Mouse (Mus musculus) adrenal gland, postnatal 0 days (tissue): ENCODE results near the gene Hspb1. TPM values are rescaled to one million over a fixed set of nuclear protein-coding genes. Genes with fewer than 3 reads are reported as not detected.

ENCODE experiments used
- polyA plus RNA-seq: library from polyadenylated mRNA; unstranded; fragments of >200 nt; fragmentation: Nextera tagmentation; extraction: Ambion mirVana; gene quantifications from 2 replicates; pipeline ENCODE4 v1.2.1, GENCODE M21; 2015

The Hspb1 gene
- 149 and 244 TPM in 2 replicates for polyA plus RNA-seq

GRCm38 (mm10) chr5:135887675-135888102, at the start of gene Hspb1:
Hspb1 (plus strand) TSS chr5:135887919.

DNA sequence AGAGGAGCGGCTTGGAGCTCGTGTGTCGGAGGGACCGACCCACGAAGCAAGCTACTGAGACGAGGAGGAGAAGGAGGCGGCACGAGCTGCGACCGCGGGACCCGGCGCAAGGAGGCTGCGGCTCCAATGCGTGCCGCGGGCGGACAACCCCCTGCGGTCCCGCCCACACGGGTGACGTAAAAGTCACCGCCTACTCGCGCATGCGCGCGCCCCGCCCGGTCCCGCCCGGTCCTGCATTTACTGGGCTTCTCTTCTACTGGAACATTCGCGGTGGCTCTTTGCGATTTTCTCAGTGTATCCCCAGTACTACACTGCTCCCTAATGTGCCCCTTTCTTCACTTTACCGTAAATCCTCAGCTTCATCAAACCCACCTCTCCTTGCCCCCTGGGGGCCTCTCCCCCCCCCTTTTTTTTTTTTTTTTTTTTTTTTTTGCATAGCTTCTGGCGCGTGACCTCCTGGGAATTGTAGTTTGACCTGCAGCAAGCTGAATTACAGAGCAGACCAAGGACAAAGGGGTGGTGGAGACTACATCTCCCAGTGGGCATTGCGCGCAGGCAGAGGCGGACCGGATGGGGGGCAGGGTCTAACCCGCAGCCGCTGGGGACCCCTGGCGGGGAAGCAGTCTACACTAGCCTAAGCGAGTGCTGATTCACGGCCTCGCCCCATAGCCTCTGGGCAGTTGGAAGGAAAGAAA, 46.9 kb downstream of the Hspb1 start, which contains the start of gene Ywhag:
TSS of gene Ywhag (minus strand) at position 136 of the 695 bp plus-strand sequence.

Other genes with a start within 250 kb of the Hspb1 start
- gene Por, start 217.9 kb upstream of the Hspb1 start, polyA plus RNA-seq: 92.1 and 149 TPM in 2 replicates
- 50.0 and 60.7 TPM in 2 replicates for gene Tmem120a, start 143.5 kb upstream of the Hspb1 start, polyA plus RNA-seq
- gene Styxl1, start 109.5 kb upstream of the Hspb1 start, polyA plus RNA-seq: 2.1 and 2.2 TPM in 2 replicates
- gene Mdh2, start 109.4 kb upstream of the Hspb1 start, polyA plus RNA-seq: 330 and 449 TPM in 2 replicates
- 6.6 and 10.9 TPM in 2 replicates for gene Srrm3, start 81.0 kb upstream of the Hspb1 start, polyA plus RNA-seq
- gene Ywhag, start 46.7 kb downstream of the Hspb1 start, polyA plus RNA-seq: 142 and 161 TPM in 2 replicates
- 3.2 and 7.0 TPM in 2 replicates for gene Ssc4d, start 86.6 kb downstream of the Hspb1 start, polyA plus RNA-seq
- 0.25 and 0.29 TPM in 2 replicates for gene Zp3, start 92.2 kb downstream of the Hspb1 start, polyA plus RNA-seq
- 13.9 and 15.5 TPM in 2 replicates for gene Dtx2, start 106.9 kb downstream of the Hspb1 start, polyA plus RNA-seq
- gene Upk3b, start 150.6 kb downstream of the Hspb1 start, polyA plus RNA-seq: 22.6 and 25.8 TPM in 2 replicates
- 2.3 and 5.8 TPM in 2 replicates for gene Upk3bl, start 166.6 kb downstream of the Hspb1 start, polyA plus RNA-seq
- gene Rasa4, start 196.0 kb downstream of the Hspb1 start, polyA plus RNA-seq: 9.4 and 10.9 TPM in 2 replicates
- gene Polr2j, start 228.7 kb downstream of the Hspb1 start, polyA plus RNA-seq: 195 and 197 TPM in 2 replicates
- gene Lrwd1, start 248.2 kb downstream of the Hspb1 start, polyA plus RNA-seq: 13.1 and 14.6 TPM in 2 replicates
- gene Alkbh4, start 248.2 kb downstream of the Hspb1 start, polyA plus RNA-seq: 10.0 and 10.1 TPM in 2 replicates